Mouse (Mus musculus) myocyte (in vitro differentiated cells): ENCODE results near the gene Col17a1. TPM values are rescaled to one million over a fixed set of nuclear protein-coding genes. Genes with fewer than 3 reads are reported as not detected.

ENCODE experiments used
- H3K27me3 ChIP-seq: one replicate; pipeline ENCODE4 v1.6.1; 2011; ENCODE audit not compliant: control insufficient read depth, insufficient read depth, insufficient read length
- H3K36me3 ChIP-seq: one replicate; pipeline ENCODE4 v1.6.1; 2011; ENCODE audit not compliant: control insufficient read depth, insufficient read depth
- H3K4me2 ChIP-seq: one replicate; pipeline ENCODE4 v1.6.1; 2011; ENCODE audit warnings: low read depth, control low read depth
- H3K4me3 ChIP-seq: one replicate; pipeline ENCODE4 v1.5.1; 2011; ENCODE audit warnings: mild to moderate bottlenecking, control low read depth, moderate library complexity
- H3K79me2 ChIP-seq: one replicate; pipeline ENCODE4 v1.6.1; 2011; ENCODE audit not compliant: control insufficient read depth, insufficient read depth
- H3ac ChIP-seq: one replicate; pipeline ENCODE4 v1.6.1; 2011; ENCODE audit not compliant: control insufficient read depth, insufficient read length
- CEBPB ChIP-seq: IDR thresholded peaks from 2 replicates; pipeline ENCODE4 v1.6.1; 2011; ENCODE audit warnings: mild to moderate bottlenecking, moderate library complexity; ENCODE audit not compliant: poor library complexity, insufficient read depth, severe bottlenecking
- E2F4 ChIP-seq: IDR thresholded peaks from one replicate; pipeline ENCODE4 v1.6.1; 2011; ENCODE audit warnings: mild to moderate bottlenecking, control low read depth, moderate library complexity; ENCODE audit not compliant: insufficient read depth
- MAX ChIP-seq: IDR thresholded peaks from one replicate; pipeline ENCODE4 v1.6.1; 2011; ENCODE audit warnings: low read depth, mild to moderate bottlenecking, control low read depth
- MYOD1 ChIP-seq, 3 experiments: IDR thresholded peaks; one replicate each; pipeline ENCODE4 v1.6.1; 2011; ENCODE audit warnings: control low read depth in 2 of 3, low read depth in 2 of 3, mild to moderate bottlenecking in 2 of 3, moderate library complexity in 1 of 3; ENCODE audit not compliant: insufficient read length in 2 of 3, control insufficient read depth in 1 of 3
- MYOG ChIP-seq, 3 experiments: IDR thresholded peaks; one replicate each; pipeline ENCODE4 v1.6.1; 2011; ENCODE audit warnings: control low read depth in 2 of 3, low read depth in 2 of 3, mild to moderate bottlenecking in 2 of 3; ENCODE audit not compliant: insufficient read length in 2 of 3, control insufficient read depth in 1 of 3, insufficient read depth in 1 of 3
- POLR2A ChIP-seq: IDR thresholded peaks from one replicate; pipeline ENCODE4 v1.6.1; 2011; ENCODE audit warnings: low read depth, mild to moderate bottlenecking, control low read depth, moderate library complexity; ENCODE audit not compliant: insufficient read length
- POLR2AphosphoS2 ChIP-seq: IDR thresholded peaks from one replicate; pipeline ENCODE4 v1.6.1; 2011; ENCODE audit warnings: low read depth, control low read depth; ENCODE audit not compliant: insufficient read length
- REST ChIP-seq: IDR thresholded peaks from one replicate; pipeline ENCODE4 v1.6.1; 2011; ENCODE audit warnings: mild to moderate bottlenecking, control low read depth, moderate library complexity; ENCODE audit not compliant: insufficient read depth, insufficient read length
- SRF ChIP-seq: IDR thresholded peaks from one replicate; pipeline ENCODE4 v1.6.1; 2011; ENCODE audit warnings: low read depth; ENCODE audit not compliant: control insufficient read depth, insufficient read length
- TCF12 ChIP-seq: IDR thresholded peaks from one replicate; pipeline ENCODE4 v1.6.1; 2011; ENCODE audit warnings: mild to moderate bottlenecking, control low read depth; ENCODE audit not compliant: poor library complexity, insufficient read depth, severe bottlenecking
- TCF3 ChIP-seq: IDR thresholded peaks from one replicate; pipeline ENCODE4 v1.6.1; 2011; ENCODE audit warnings: low read depth, control low read depth; ENCODE audit not compliant: insufficient read length
- USF1 ChIP-seq: IDR thresholded peaks from one replicate; pipeline ENCODE4 v1.6.1; 2011; ENCODE audit warnings: low read depth, mild to moderate bottlenecking, control low read depth, moderate library complexity
- polyA plus RNA-seq: library from polyadenylated mRNA; unstranded; fragments of >200 nt; fragmentation: generic; extraction: Trizol; gene quantifications from one replicate; pipeline ENCODE4 v1.2.1, GENCODE M21; 2012; ENCODE audit warnings: missing spikeins

Col17a1 gene
- polyA plus RNA-seq, 1 experiment, result 0.18 TPM

DNA sequence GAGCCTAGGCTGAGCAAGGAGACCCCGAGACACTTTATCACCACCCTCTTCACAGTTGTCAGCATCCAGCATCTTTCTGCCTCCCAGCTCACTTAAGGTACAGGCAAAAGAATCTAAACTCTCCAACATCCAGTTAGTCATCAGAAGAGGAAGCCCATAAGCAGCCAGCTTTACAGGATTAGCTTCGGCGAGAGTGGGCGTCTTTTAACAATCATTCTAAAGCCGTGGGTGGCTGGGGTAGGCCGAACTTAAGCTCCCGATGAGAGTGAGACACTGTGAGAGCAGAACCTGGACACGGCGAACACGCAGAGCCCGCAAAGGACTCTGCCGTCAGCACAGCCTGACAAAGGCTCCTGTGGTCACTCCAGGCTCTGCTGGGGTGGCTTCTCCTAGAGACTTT, 13.2 kb downstream of the Col17a1 start:
- H3K79me2 ChIP-seq, result no peaks in the 10 kb centered on the region
- H3K27me3 ChIP-seq, result no peaks in the 10 kb centered on the region
- H3K36me3 ChIP-seq, result no peaks in the 10 kb centered on the region
- TF ChIP-seq TCF3, result no peak
- no peak for TF ChIP-seq POLR2AphosphoS2
- TF ChIP-seq MYOG (IDR thresholded peaks at IDR 0.05; ENCODE audit: control insufficient read depth in 1 of 3, insufficient read depth in 1 of 3, insufficient read length in 2 of 3, low read depth in 2 of 3), result no peak
- TF ChIP-seq MAX, result no peak
- no peak for TF ChIP-seq CEBPB
- TF ChIP-seq MYOD1 (IDR thresholded peaks at IDR 0.05; ENCODE audit: control insufficient read depth in 1 of 3, insufficient read length in 2 of 3, low read depth in 2 of 3), result no peak
- no peak for TF ChIP-seq TCF12
- TF ChIP-seq USF1, result no peak
- TF ChIP-seq POLR2A, result no peak
- no peak for TF ChIP-seq REST
- TF ChIP-seq E2F4, result no peak
- TF ChIP-seq SRF, result no peak
- no peak overlapping the region for H3K4me3 ChIP-seq
- H3K4me2 ChIP-seq, result no peak overlapping the region
- no peak overlapping the region for H3ac ChIP-seq

DNA sequence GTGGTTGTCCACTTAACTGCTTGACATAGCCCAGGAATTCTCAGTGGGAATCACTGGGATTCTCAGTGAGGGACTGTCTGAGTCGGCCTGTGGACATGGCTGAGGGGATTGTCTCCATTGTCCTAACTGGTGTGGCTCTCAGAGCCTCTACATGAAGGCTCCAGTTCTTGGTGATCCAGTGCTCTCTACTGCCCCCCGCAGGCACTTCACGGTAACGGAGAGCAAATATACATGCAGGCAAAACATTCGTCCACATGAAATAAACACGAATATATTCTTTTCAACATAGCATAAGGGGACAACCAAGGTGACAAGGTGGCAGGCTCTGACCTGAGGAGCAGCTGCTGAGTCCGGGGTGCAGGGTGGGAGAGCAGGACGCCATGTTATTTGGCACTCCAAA, 17.5 kb downstream of the Col17a1 start:
- Histone ChIP-seq H3K27me3 (no peaks in the 10 kb centered on the region), H3K4me2 (no peak overlapping the region), H3K4me3 (no peak overlapping the region), H3ac (no peak overlapping the region), H3K36me3 (no peaks in the 10 kb centered on the region), H3K79me2 (no peaks in the 10 kb centered on the region)
- TF ChIP-seq MYOD1 (IDR thresholded peaks at IDR 0.05; ENCODE audit: control insufficient read depth in 1 of 3, insufficient read length in 2 of 3, low read depth in 2 of 3), result no peak
- no peak for TF ChIP-seq TCF3
- no peak for TF ChIP-seq MAX
- TF ChIP-seq REST, result no peak
- TF ChIP-seq CEBPB, result no peak
- TF ChIP-seq POLR2A, result no peak
- TF ChIP-seq MYOG (IDR thresholded peaks at IDR 0.05; ENCODE audit: control insufficient read depth in 1 of 3, insufficient read depth in 1 of 3, insufficient read length in 2 of 3, low read depth in 2 of 3), result no peak
- TF ChIP-seq E2F4, result no peak
- no peak for TF ChIP-seq USF1
- no peak for TF ChIP-seq SRF
- no peak for TF ChIP-seq TCF12
- TF ChIP-seq POLR2AphosphoS2, result no peak

DNA sequence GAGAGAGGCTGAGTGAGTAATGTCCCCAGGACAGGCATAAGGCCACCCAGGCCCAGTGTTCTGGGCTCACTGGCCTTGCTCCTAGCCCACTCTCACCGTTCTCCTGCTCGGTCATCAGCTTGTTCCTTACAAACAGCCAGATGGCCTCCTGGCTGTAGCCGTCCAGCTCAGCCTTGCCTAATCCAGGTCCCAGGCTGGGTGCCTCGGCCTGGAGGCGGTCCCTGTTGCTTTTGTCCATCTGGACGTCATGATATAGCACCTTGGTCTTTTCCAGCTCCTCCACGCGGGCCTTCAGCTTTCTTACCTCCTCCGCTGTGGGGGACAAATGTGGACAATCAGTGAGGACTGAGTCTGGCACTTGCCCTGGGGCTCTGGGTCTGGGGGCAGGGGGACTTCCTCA, 23.5 kb downstream of the Col17a1 start:
- H3K4me2 ChIP-seq, result no peak overlapping the region
- no peaks in the 10 kb centered on the region for H3K36me3 ChIP-seq
- TF ChIP-seq POLR2A, result no peak
- TF ChIP-seq POLR2AphosphoS2, result no peak
- no peak for TF ChIP-seq TCF3
- TF ChIP-seq TCF12, result no peak
- no peak for TF ChIP-seq MYOD1 (IDR thresholded peaks at IDR 0.05; ENCODE audit: control insufficient read depth in 1 of 3, insufficient read length in 2 of 3, low read depth in 2 of 3)
- no peak overlapping the region for H3K4me3 ChIP-seq
- no peaks in the 10 kb centered on the region for H3K27me3 ChIP-seq
- no peak overlapping the region for H3ac ChIP-seq
- H3K79me2 ChIP-seq, result no peaks in the 10 kb centered on the region

DNA sequence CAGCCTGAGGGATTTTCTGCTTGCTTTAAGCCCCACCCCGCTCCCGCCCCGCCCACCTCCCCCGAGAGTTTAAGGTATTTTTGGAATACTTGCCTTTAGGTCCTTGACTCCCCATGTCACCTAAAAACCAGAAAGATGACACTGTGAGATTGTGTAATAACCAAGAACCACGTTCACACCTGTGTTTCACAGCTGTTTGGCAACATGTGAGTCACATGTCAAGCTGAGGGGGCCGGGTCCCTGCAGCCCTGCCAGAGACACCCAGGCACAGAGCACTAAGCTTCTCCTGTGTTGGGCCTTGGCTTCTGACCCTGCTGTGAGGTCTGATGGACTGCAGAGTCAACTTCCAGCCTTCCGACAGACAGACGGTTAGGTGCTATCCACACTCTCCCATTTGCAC, 24.3 kb downstream of the Col17a1 start:
- no peaks in the 10 kb centered on the region for H3K36me3 ChIP-seq
- no peak overlapping the region for H3K4me3 ChIP-seq
- no peak overlapping the region for H3K4me2 ChIP-seq
- TF ChIP-seq MYOG (IDR thresholded peaks at IDR 0.05; ENCODE audit: control insufficient read depth in 1 of 3, insufficient read depth in 1 of 3, insufficient read length in 2 of 3, low read depth in 2 of 3) (peak in 1 of 3 experiments; percentile 63), CEBPB (peak; percentile 25; the same call in 1 of the 2 replicates), USF1 (no peak), MYOD1 (IDR thresholded peaks at IDR 0.05; ENCODE audit: control insufficient read depth in 1 of 3, insufficient read length in 2 of 3, low read depth in 2 of 3) (peak in 2 of 3 experiments; percentile 35 to 58), SRF (no peak), POLR2AphosphoS2 (no peak), POLR2A (no peak), TCF3 (no peak), TCF12 (no peak)
- H3ac ChIP-seq, result no peak overlapping the region
- H3K79me2 ChIP-seq, result no peaks in the 10 kb centered on the region
- H3K27me3 ChIP-seq, result no peaks in the 10 kb centered on the region

DNA sequence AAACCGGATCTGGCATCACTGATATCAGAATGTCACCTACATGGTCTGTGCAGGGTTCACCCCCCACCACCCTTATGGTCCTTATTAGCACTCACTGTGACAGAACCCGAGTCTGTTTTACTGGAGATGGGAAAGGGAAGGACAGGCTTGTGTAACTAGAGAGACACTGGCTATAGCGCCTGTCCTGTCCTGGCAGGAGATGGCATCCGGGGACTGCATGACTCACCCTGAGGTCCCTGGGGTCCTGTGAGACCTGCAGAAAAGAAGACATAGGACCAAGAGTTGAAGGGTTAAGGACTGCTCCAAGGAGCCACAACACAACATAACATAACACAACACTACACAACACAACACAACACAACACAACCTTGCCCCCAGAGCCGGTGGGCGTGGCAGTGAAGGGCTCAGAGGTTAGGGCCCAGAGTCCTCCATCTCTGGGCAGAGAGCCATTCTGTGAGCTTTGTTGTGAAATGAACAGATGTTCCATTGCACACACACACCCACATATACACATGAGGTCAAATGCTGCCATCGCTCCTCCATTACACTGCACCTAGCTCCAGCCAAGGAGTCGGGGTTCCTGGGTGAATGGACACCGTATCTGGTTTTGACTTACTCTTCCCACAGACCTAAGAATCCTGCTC, 32.0 kb downstream of the Col17a1 start:
- Histone ChIP-seq H3K27me3 (no peaks in the 10 kb centered on the region), H3K4me2 (peak overlapping the region; percentile 55), H3K36me3 (no peaks in the 10 kb centered on the region), H3K4me3 (no peak overlapping the region), H3K79me2 (no peaks in the 10 kb centered on the region), H3ac (no peak overlapping the region)
- TF ChIP-seq MYOD1 (IDR thresholded peaks at IDR 0.05; ENCODE audit: control insufficient read depth in 1 of 3, insufficient read length in 2 of 3, low read depth in 2 of 3) (no peak), TCF3 (no peak), TCF12 (no peak), REST (no peak), E2F4 (no peak), USF1 (no peak), MYOG (IDR thresholded peaks at IDR 0.05; ENCODE audit: control insufficient read depth in 1 of 3, insufficient read depth in 1 of 3, insufficient read length in 2 of 3, low read depth in 2 of 3) (no peak), MAX (no peak), SRF (no peak), POLR2A (no peak), CEBPB (no peak), POLR2AphosphoS2 (no peak)
